Mouse (Mus musculus) kidney, adult 8-10 months (tissue): ENCODE measurements at regions not wholly inside any gene's neighbourhood (a gene's known extent, or its start where the extent isn't known, plus 50 kb on each side); places are given as distances from the start of the nearest gene placed in this dataset.

Experiments
- DNase-seq, 2 experiments: peaks; one replicate each; pipeline ENCODE4 v3.0.0; 2022

DNA sequence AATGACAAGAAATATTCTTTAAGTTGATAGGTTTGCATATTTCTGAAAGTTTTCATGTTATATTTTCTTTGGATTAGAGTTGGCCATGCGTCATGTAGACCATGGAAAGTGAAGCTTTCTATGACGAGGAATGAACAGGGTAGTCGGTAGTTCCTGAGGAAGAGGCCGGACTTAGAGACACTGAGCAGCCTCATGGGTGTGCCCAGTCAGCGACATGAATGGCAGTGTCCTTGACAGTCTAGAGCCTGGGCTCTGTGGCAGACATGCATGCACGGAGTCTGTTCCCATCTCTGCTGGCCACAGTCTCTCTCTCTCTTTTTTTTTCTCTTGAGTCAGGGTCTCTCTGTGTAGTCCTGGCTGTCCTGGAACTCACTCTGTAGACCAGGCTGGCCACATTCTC lies 1176.9 kb upstream of the A1bg start:
- no peak for DNase-seq

DNA sequence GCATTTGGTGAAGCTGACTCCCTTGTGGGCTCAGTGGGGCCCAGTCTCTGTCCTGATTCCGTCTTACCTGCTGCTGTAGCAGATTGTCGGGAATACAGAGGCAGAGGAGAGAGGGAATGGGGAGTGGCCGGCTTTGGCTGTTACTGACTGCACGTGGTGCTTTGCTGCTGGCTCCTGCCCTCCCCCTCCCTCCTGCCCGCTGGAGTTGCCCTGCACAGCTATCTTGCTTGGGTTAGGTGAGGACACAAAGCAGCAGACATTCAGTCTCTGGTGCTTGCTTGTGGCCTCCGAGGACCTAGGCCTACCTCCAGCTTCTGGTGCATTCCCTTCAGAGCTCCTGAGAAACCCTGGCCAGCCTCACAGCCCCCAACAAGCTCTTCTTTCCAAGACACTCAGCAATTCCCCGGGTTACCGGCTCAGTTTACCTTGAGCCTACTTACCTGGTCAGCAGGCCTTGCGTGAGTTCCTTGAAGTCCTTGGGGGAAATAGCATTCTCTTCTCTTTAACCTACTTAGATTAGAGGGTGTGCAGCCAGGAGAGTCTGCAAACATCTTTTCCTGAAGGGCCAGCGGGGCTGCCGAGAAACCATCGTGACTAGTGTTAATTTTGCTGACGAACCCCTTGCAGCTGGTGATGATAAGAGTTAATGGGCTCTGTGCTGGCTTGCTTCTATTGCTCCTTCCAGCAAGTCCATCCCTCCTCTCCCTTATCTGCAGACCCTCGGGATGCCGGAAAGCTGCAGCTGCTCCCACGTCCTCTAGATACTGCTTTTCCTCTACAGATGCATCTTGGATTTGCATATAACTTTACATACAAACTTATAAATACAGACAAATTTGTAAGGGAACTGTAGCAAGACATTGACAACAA lies 1176.2 kb upstream of the A1bg start:
- peak; percentile 69 to 73 for DNase-seq

DNA sequence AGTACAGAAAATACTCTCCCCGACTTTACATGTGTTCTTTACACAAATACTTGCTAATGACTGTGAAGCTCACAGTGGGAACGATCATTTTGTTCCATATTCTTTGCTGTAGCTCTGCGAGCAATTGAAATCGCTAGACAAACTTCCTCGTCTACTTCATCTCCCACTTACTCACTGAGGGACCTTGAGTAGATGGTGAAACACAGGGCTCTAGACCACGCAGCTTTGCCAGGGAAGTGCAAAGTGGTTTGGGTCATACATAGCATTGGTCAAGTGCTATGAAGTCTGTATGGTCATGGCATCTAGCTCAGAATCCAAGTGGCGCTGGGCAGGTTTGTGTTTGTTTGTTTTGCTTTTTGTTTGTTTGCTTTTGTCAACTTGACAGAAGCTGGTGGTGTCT lies 1174.0 kb upstream of the A1bg start:
- DNase-seq, result no peak

DNA sequence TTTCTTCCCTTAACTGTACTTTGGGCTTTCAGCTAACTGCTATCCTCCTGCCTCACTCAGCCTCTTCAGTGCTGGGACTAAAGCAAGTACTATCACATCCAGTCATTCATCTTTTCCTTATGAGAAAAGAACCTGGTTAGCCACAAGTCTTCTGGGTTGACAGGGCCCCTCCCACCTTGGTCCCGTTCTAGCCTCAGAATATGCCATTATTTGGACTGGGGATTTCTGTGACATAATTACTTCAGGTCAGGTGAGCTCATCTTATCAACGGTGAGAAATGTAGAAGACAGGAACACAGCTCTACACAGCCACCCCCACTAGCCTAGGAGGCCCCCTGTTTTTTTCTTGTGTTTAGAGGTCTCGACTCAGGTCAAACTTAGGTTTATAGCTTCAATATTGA lies 1172.4 kb upstream of the A1bg start:
- DNase-seq, result no peak

DNA sequence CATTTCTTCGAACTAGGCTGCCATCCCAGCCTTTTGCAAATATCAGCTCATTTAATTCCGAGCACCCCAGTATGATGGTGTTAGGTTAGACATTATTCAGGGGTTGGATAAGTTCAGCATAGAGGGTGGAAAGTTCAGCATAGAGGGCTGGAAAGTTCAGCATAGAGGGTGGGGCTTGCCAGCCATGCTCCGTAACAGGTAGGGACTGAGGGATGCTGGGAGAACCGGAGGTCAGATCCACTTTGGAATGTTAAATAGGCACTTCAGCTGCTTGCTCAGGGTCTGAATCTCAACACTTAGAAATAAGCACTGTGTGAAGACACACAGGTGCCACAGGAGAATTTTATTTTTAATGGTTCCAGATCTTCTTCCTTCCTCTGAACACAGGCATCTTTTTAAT lies 1170.9 kb upstream of the A1bg start:
- DNase-seq, result peak; percentile 28 to 35

DNA sequence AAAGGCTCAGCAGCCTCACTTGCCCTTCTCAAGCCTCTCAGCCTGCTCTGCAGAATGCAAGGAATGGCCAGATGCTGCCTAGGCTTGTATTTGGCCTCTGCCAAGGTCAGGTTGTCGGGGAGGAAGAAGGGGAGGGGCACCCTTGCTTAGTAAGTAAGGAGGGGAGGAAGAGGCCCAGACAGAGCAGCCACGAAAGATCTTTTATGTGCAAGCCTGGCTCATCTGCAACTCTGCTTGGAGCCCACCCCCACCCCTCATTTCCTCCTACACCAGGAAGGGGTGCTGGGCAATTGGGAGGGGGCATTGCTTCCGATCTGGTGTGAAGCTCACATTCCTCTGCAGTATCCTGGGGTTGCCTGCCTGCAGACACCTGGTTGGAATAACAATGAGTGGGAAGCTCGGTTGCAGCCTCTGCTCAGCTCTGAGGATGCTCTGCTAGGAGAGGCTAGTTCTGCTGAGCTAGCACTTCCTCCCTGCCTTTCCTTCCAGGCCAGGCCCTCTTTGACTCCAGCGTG lies 1169.9 kb upstream of the A1bg start:
- no peak for DNase-seq

DNA sequence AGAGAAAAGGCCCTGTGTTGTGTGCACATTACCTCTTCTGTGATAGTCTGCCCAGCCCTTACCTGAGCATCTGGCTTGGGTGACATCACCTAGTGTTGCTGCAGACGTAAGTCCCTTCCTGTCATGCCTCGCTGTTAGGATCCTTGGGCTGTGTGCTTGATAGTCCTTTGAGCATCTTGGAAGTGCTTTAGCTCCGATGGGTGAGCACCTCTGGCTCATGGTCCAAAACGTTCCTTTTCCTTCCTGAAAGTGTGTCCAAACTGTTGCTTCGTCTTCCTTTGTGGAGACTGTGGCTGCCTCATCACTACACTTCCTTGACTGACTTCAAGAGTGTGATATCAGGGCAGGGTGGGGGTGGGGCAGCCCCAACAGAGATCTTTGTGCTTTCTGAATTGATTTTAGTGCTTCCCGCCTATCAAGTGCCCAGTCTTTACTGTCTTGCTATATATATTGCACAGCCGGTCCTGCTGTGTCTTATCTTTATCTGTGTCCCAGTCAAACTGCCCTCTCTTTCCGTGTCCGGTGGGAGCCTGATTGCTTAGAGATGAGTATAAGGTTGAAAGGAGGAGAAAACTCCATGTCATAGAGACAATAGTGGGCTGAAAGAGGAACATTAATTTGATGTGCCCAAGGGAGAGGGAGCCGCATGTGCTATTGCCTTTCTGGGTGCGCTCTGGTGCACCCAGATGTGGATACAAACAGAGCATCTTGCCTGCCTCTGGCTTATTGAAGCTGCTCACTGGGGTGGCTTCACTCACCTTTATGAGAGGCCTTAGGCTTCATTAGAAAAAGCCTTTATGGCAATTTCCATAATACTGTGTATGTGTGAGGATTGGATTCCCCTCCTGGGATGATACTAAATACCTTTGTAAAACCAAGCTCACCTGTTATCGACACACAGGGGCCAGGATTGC lies 1169.2 kb upstream of the A1bg start:
- no peak for DNase-seq

DNA sequence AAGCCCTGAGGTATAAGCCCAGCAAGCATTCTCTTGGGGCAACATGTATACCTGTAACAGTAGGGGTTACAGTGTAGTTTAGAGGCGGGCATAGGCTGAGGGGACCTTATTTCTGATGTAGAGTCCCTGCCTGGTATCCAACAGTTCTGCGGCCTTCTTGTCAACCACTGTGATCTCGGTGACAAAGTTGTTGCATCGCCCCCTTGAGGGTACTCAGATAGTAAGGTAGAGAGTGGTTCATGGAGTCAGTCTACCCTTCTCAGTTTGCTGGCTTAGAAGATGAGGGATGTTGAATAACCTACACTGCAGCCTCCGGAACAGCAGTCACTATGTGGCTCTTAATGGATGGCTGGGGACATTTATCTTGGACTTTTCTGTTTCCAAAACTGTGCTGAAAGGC lies 1168.3 kb upstream of the A1bg start:
- DNase-seq, result no peak

DNA sequence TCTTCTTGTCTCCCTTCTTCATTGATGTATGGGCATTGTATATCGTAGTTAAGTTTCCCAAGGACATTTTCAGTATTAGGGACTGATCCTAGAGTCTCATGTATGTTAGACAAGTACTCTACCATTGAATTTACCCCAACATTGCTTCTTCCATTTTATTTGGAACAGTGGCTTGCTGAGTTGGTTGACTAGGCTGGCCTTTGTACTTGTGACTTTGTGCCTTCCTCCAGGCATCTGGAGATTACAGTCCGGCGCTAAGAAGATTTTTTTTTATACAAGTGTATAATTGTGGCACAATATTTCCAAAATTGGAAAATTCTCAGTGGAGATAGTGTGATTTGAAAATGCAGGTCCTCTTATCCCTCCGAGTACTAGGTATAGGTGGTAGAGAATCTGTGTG lies 1165.5 kb upstream of the A1bg start:
- no peak for DNase-seq

DNA sequence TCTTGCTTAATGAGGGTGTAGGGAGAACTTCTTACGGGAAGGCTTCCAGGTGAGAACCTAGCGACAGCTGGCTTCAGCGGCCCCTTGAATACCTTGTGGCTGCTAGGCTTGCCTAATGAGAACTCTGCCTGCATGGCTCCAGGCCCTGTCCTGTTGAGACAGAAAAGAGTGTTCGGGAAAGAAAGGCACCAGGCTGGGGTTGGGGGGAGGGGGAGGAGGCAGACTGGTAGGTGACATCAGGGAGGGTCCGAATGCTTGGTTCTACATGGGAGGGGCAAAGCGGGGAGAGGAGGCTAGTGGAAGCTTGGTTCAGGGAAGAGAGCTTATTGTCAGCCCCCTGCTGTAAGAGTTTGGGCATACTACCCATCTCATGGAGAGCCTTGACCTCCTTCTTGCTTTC lies 1164.9 kb upstream of the A1bg start:
- no peak for DNase-seq

DNA sequence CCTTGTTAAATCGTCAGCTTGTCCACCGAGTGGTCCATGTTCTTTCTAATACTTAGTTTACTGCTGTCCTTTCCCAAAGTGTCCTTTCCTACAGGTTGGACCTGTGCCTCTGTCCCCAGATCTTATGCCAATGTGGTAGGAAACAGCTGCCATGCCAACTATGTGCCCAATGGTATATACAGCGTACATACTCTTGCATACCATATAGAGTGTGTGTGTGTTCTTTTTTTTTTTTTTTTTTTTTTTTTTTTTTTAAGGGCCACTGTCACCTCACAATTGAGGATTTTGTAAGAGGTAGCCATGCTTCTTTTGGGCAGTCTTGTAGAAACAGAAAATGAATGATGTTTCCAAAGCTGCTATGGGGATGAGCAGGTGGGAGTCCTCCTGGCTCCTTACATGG lies 1163.2 kb upstream of the A1bg start:
- no peak for DNase-seq

DNA sequence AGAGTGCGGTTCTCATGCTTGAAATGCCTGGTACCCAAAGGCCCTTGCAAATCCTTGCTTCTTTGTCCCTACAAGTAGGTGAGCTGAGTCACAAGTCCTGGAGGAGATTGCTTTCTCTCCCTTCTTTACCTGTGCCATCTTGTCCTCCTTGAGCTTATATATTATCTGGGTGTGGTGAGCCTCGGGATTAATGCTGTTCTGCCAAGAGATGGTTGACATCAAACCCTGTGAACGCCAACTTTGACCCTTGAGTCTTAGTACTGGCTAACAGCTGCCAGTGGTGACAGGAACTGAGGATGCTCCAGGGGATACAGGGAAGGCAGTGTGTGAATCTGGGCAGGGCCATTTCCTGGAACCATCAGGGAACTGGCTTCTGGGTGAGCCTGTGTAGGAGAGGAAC lies 1160.5 kb upstream of the A1bg start:
- no peak for DNase-seq

DNA sequence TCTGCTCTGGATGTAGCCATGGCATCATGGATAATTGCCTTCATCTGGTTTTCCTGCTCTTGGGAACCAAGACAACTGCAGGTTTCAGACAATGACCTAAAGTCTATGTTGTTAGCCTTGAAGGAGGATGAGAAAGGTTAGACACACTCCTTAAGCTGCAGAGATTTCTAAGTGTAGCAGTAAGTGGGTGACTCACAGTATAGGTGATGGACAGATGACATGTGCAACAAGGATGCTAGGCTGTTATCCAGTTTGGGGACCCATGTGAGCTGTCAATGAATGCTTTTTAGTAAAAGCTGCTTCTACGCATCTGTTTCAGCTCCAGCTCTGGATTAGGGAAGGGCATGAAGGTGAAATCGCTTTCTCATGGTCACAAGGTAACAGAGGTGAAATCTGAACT lies 1159.7 kb upstream of the A1bg start:
- no peak for DNase-seq

DNA sequence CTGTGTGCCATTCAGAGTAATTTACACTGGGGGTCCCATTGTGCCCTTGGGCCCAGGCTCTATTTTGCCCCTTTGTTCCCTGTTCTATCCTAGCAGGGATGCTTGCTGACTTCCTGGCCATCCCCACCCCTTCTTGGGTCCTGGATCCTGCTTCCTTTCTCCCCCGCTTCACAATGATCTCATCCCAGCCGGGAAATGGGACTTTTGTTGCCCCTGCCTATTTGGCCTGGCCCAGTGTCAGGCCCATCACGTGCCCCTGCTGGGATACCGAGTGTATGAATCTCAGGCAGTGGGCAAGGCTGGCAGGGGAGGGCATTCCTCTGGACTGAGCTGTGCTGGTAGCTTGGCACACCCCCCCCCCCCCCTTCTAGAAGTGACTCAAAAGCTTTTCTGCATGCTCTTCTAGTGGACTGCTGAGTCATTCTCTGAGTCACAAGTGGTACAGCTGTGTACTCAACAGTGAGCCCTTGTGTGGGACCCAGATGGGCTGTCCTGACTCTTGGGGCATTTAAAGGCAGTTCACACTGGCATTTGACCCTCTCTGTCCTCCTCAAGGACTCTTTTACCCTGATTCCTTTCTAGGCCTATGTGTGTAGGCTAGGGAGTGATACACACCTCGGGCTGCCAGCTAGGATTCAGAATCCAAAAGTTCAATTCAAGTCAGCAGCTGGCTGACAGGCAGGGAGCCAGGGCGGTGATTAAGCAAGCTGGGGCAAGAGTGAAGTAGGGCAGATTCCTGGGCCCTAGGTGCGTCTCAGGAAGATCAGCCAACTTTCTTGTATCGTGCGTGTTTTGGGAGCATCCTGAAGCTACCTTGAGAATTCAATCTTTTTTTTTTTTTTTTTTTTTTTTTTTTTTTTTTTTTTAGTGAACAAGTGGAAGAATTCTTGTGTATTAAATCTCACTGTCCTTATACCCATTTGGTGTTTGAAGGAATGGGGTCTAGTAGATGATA lies 1156.6 kb upstream of the A1bg start:
- peak; percentile 85 to 86 for DNase-seq

DNA sequence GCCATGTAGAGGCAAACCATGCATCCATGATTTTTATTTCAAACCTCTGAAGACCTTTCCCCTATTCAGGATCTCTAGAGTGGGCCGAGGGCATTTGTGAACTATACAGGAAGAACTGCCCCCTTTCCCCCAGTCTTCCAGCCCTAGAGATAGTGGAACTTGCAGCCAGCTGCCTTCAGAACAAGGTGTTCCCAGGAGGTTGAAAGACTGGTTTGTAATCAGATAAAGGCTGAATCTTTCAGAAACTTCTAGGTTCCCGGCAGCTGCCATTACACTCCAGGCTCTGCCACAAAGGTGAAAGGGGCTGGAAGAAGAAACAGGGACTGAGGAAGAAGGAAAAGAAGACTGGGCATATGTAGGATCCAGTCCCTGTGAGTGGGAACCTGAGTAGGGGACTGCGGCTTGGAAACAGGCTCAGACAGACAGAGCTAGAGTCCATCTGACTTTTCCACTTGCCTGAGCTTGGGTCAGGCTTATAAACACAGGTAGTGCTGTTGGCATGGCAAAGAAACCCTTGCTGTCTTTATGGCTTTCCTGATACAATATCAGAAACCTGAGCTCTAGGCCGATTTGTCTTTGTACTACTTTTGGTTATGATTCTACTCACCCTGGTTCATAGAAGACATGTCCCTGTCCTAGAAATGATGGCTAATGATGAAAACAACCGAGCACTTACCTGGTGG lies 1153.9 kb upstream of the A1bg start:
- no peak for DNase-seq

DNA sequence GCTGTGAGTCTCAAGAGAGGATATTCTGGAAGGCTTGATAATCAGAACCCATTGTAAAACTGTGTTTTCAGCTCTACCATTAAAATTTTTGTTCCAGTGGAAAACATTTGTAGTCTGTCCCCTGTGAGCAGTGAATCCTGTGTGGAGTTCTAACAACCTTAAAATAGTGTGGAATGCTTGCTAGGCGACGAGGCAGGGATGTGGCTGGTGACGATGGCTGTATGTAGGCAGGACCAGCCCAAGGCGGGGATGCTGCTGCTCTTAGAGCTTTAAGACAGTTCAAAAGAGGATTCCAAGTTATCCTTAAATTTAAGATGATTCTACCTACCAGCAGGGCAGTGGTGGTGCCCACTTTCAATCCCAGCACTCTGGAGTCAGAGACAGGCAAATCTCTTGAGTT lies 1151.9 kb upstream of the A1bg start:
- no peak for DNase-seq

DNA sequence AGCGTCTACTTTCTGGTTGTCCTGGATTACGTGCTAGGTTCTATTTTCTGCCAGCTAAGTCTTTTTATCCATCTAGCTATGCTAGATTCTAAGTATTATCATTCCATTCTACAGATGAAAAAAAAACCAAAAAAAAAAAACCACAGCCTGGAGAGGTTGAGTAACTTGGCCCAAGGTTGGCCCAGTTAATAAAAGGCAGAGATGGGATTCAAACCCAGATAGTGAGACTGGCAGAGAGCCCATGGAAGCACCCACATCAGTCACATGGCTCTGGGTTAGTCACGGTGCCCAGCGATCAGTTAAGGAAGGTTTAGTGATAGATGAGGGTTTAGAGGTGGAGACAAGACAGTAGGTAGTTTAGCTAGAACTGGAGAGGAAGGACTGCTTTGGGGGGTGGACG lies 1150.8 kb upstream of the A1bg start:
- DNase-seq, result no peak

DNA sequence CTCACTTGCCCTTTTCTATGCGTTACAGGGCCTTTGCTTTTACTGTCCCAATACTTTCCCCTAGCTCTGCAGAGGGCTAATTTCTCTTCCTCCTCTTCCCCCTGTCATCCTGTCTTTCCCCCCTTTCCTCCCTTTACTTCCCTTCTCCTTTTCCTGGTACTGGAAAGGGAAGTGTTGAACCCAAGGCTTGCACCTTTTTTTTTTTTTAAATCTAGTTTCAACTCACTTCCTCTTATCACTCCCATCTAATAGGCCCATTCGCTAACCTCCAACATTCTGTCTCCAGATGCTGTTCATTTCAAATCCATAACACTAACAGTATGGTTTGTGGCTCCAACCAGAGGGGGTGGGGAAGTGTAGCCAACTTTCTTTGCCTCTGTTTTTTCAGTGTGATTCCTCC lies 1148.5 kb upstream of the A1bg start:
- DNase-seq, result no peak

DNA sequence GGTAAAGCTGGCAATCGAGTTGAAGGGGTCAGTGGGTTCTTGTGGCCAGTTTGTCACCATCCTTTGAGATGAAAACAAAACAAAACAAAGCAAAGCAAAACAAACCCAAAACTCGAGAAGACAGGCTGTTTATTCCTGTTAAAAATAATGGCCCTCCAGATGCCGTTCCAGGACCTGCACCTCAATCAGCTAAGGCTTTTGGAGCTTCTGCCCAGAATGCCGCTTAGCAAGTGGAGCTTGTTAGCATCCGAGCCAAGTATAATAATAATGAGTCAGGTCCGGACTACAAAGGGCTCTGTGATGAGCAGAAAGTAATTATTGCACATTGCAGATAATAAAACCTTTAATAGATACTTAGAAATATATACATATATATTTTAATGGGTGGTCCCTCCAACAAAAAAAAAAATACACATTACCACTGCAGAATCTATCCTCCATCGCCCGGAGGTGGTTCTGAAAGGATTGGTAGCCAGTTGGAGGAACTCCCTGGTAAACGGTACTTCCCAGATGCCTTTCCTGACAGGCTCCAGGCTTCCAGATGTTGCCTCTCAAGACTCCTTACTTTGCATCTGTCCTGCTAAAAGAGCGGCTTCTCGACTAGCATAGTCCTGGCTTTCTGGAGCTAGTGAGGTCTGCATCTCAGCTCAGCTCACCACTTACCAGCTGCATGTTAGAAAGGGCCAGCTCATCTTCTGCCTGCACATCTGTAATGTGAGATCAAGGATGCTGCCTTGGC lies 1145.8 kb upstream of the A1bg start:
- no peak for DNase-seq

DNA sequence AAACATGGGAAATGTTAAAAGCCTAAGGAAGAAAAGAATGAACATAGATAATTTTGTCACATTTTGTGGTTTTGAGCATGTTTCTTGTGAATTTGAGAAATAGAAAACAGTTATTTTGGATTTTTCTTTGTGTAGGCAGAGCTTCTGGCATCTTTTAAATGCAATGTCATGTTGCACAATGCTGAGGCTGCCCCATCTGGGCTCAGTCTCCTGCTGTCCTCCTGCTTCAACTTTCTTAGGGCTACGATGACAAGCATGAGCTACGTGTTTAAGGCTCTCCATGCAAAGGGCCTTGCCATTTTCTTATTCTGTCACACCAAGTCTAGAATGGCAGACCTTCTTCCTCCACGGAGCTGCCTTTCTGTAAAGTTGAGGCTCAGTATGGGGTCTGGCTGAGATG lies 1141.6 kb upstream of the A1bg start:
- DNase-seq, result no peak

DNA sequence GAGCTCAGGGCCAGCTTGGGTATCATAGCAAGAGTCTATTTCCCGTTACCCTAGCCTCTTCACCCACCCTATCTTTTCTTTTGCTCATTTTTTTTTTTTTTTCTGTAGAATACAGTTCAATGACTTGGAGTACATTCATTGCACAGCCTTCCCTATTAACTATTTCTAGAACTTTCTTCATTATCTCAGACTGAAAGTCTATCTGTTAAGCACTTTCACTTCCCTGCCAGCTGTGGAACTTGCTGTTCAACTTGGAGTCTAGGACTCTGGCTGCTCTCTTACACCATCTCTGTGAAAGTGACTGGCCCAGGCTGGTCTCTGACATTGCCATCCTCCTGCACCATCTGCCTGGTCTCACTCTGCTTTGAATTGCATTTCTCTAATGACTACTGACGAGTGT lies 1134.6 kb upstream of the A1bg start:
- DNase-seq, result no peak
